Mouse (Mus musculus) urinary bladder, postnatal 25 days (tissue): ENCODE measurements at regions not wholly inside any gene's neighbourhood (a gene's known extent, or its start where the extent isn't known, plus 50 kb on each side); places are given as distances from the start of the nearest gene placed in this dataset.

Experiments
- DNase-seq: peaks from one replicate; pipeline ENCODE4 v3.0.0; 2022; ENCODE audit warnings: low spot score

GRCm38 (mm10) chr12:13668485-13669022, 399.6 kb downstream of the Nbas start:
- no peak for DNase-seq

- DNase-seq = no peak
These were observed 370.4 kb downstream of the Nbas start for GRCm38 (mm10) chr12:13639336-13639735.
